Mouse (Mus musculus) CH12.LX (cell line): ENCODE measurements around the gene Plgrkt. TPM values are rescaled to one million over a fixed set of nuclear protein-coding genes. Genes with fewer than 3 reads are reported as not detected.

Experiments
- DNase-seq: peaks from one replicate; pipeline ENCODE4 v3.0.0-alpha.2; 2013; ENCODE audit errors: extremely low read depth
- H3K27ac ChIP-seq: 2 replicates; pipeline ENCODE4 v1.5.1; 2012; ENCODE audit warnings: low read depth, mild to moderate bottlenecking, control low read depth, moderate library complexity; ENCODE audit not compliant: insufficient read depth
- H3K27me3 ChIP-seq: replicated peaks from 2 replicates; pipeline ENCODE3; 2012; ENCODE audit warnings: inconsistent platforms
- H3K36me3 ChIP-seq, 2 experiments: replicated peaks in 1 of 2; 2 replicates each; pipeline versions ENCODE3 to v1.6.1; 2012; ENCODE audit warnings: inconsistent platforms in 1 of 2, low read length in 1 of 2, mild to moderate bottlenecking in 1 of 2, mixed read lengths in 1 of 2, moderate library complexity in 1 of 2; ENCODE audit not compliant: control insufficient read depth in 1 of 2, insufficient read depth in 1 of 2
- H3K4me1 ChIP-seq, 2 experiments: 2 replicates each; pipeline ENCODE4 v1.6.1; 2012; ENCODE audit warnings: inconsistent platforms in 1 of 2, moderate library complexity in 1 of 2; ENCODE audit not compliant: insufficient read depth in 2 of 2, control insufficient read depth in 1 of 2
- H3K4me2 ChIP-seq: 2 replicates; pipeline ENCODE4 v1.6.1; 2012; ENCODE audit warnings: low read depth, mild to moderate bottlenecking, control low read depth; ENCODE audit not compliant: poor library complexity, insufficient read depth, severe bottlenecking
- H3K4me3 ChIP-seq, 3 experiments: fragments of 150-350 bp in 1 of 3; sonication (generic) in 1 of 3; replicated peaks in 1 of 3; 2 replicates each; pipeline versions ENCODE3 to v1.5.1; 2011 to 2012; ENCODE audit warnings: low read depth in 2 of 3, low read length in 2 of 3, mild to moderate bottlenecking in 2 of 3, moderate library complexity in 2 of 3, control low read depth in 1 of 3, improper control_type of control experiment in 1 of 3, inconsistent platforms in 1 of 3, mixed read lengths in 1 of 3; ENCODE audit not compliant: poor library complexity in 1 of 3
- H3K79me2 ChIP-seq: replicated peaks from 2 replicates; pipeline ENCODE4 v1.6.1; 2012; ENCODE audit warnings: mild to moderate bottlenecking, moderate library complexity; ENCODE audit not compliant: control insufficient read depth, poor library complexity, insufficient read depth, severe bottlenecking; ENCODE audit errors: extremely low read depth
- H3K9ac ChIP-seq: 2 replicates; pipeline ENCODE4 v1.6.1; 2012; ENCODE audit warnings: low read depth, mild to moderate bottlenecking, control low read depth, moderate library complexity; ENCODE audit not compliant: insufficient read depth
- H3K9me3 ChIP-seq: replicated peaks from 2 replicates; pipeline ENCODE3; 2012; ENCODE audit warnings: low read length, inconsistent platforms, mixed read lengths
- BHLHE40 ChIP-seq: IDR thresholded peaks from 2 replicates; pipeline ENCODE4 v1.6.1; 2011; ENCODE audit warnings: mild to moderate bottlenecking, low read depth, low read length, improper control_type of control experiment
- CHD1 ChIP-seq: IDR thresholded peaks from 2 replicates; pipeline ENCODE4 v1.6.1; 2012; ENCODE audit warnings: low read depth, low read length, improper control_type of control experiment, inconsistent platforms
- CHD2 ChIP-seq: IDR thresholded peaks from 2 replicates; pipeline ENCODE4 v1.6.1; 2011; ENCODE audit warnings: low read length, improper control_type of control experiment
- CTCF ChIP-seq, 2 experiments: IDR thresholded peaks in 1 of 2; conservative IDR thresholded peaks in 1 of 2; 2 replicates each; pipeline ENCODE4 v1.5.1; 2011 to 2012; ENCODE audit warnings: low read depth in 2 of 2, low read length in 2 of 2, improper control_type of control experiment in 1 of 2, inconsistent platforms in 1 of 2, mild to moderate bottlenecking in 1 of 2, moderate library complexity in 1 of 2
- ETS1 ChIP-seq: conservative IDR thresholded peaks from 2 replicates; pipeline ENCODE4 v1.6.1; 2012; ENCODE audit warnings: low read depth, mild to moderate bottlenecking, inconsistent platforms, low read length, improper control_type of control experiment, moderate library complexity
- GABPA ChIP-seq: IDR thresholded peaks from 2 replicates; pipeline ENCODE4 v1.6.1; 2012; ENCODE audit warnings: low read depth, low read length, improper control_type of control experiment, inconsistent platforms; ENCODE audit not compliant: insufficient replicate concordance
- HCFC1 ChIP-seq: IDR thresholded peaks from 2 replicates; pipeline ENCODE4 v1.6.1; 2012; ENCODE audit warnings: low read depth, mild to moderate bottlenecking, inconsistent platforms, low read length, improper control_type of control experiment
- IRF4 ChIP-seq: IDR thresholded peaks from 2 replicates; pipeline ENCODE4 v1.6.1; 2014; ENCODE audit warnings: low read depth, mild to moderate bottlenecking, inconsistent platforms, low read length, improper control_type of control experiment
- JUN ChIP-seq: IDR thresholded peaks from 2 replicates; pipeline ENCODE4 v1.6.1; 2011; ENCODE audit warnings: low read depth, mild to moderate bottlenecking, low read length, improper control_type of control experiment, moderate library complexity; ENCODE audit not compliant: insufficient read depth
- JUND ChIP-seq: conservative IDR thresholded peaks from 2 replicates; pipeline ENCODE4 v1.6.1; 2011; ENCODE audit warnings: low read depth, low read length, improper control_type of control experiment
- MAX ChIP-seq: IDR thresholded peaks from 2 replicates; pipeline ENCODE4 v1.6.1; 2011; ENCODE audit warnings: low read length, improper control_type of control experiment
- MEF2A ChIP-seq: IDR thresholded peaks from 2 replicates; pipeline ENCODE4 v1.6.1; 2014; ENCODE audit warnings: low read depth, mild to moderate bottlenecking, inconsistent platforms, low read length, improper control_type of control experiment, borderline replicate concordance
- MXI1 ChIP-seq: IDR thresholded peaks from 2 replicates; pipeline ENCODE4 v1.6.1; 2011; ENCODE audit warnings: mild to moderate bottlenecking, low read depth, low read length, improper control_type of control experiment
- MYC ChIP-seq: IDR thresholded peaks from 2 replicates; pipeline ENCODE4 v1.6.1; 2011; ENCODE audit warnings: low read depth, mild to moderate bottlenecking, improper control_type of control experiment, low read length
- PAX5 ChIP-seq: IDR thresholded peaks from 2 replicates; pipeline ENCODE4 v1.6.1; 2012; ENCODE audit warnings: low read length, inconsistent platforms, mixed read lengths
- RAD21 ChIP-seq: IDR thresholded peaks from 2 replicates; pipeline ENCODE4 v1.6.1; 2011; ENCODE audit warnings: low read depth, mild to moderate bottlenecking, low read length, improper control_type of control experiment, moderate library complexity
- TBP ChIP-seq: conservative IDR thresholded peaks from 2 replicates; pipeline ENCODE4 v1.6.1; 2011; ENCODE audit warnings: low read depth, low read length, improper control_type of control experiment
- TCF12 ChIP-seq: IDR thresholded peaks from 2 replicates; pipeline ENCODE4 v1.6.1; 2014; ENCODE audit warnings: low read depth, mild to moderate bottlenecking, inconsistent platforms, low read length, improper control_type of control experiment
- USF1 ChIP-seq: IDR thresholded peaks from 2 replicates; pipeline ENCODE4 v1.6.1; 2014; ENCODE audit warnings: low read depth, mild to moderate bottlenecking, inconsistent platforms, low read length, improper control_type of control experiment
- ZKSCAN1 ChIP-seq: IDR thresholded peaks from 2 replicates; pipeline ENCODE4 v1.6.1; 2012; ENCODE audit warnings: low read depth, inconsistent platforms, low read length, improper control_type of control experiment, borderline replicate concordance
- ZNF384 ChIP-seq: IDR thresholded peaks from 2 replicates; pipeline ENCODE4 v1.6.1; 2012; ENCODE audit warnings: low read depth, low read length, improper control_type of control experiment, inconsistent platforms
- dilution Hi-C: fragments of 300-500 bp; cut with MboI; formaldehyde crosslinking; loops from 2 replicates; pipeline ENCODE4 v1.14.3; 2020; ENCODE audit warnings: low sequenced_read_pairs; ENCODE audit not compliant: extremely low pct_unique_long_range_greater_than_20kb, extremely low pct_ligation_motif_present
- in situ Hi-C: fragments of 300-500 bp; cut with MboI; formaldehyde crosslinking; loops from 3 replicates; pipeline ENCODE4 v1.14.3; 2019; ENCODE audit warnings: low sequenced_read_pairs, low pct_ligation_motif_present, low pct_unique_long_range_greater_than_20kb, mixed read lengths
- polyA plus RNA-seq: library from polyadenylated mRNA; unstranded; fragments of >175 nt; gene quantifications from 2 replicates; pipeline ENCODE4 v1.2.1, GENCODE M21; 2012; ENCODE audit warnings: low read depth; ENCODE audit not compliant: insufficient read length
- total RNA-seq, 2 experiments: library from RNA; depleted of rRNA; stranded (reverse); fragments of 300-350 nt in 1 of 2; fragments of >200 nt in 1 of 2; gene quantifications; 2 replicates each; pipeline ENCODE4 v1.2.3; 2012 to 2014

Plgrkt gene
- total and polyA plus RNA-seq, 3 experiments: 31.3 to 40.6 (median 33.0) TPM

DNA sequence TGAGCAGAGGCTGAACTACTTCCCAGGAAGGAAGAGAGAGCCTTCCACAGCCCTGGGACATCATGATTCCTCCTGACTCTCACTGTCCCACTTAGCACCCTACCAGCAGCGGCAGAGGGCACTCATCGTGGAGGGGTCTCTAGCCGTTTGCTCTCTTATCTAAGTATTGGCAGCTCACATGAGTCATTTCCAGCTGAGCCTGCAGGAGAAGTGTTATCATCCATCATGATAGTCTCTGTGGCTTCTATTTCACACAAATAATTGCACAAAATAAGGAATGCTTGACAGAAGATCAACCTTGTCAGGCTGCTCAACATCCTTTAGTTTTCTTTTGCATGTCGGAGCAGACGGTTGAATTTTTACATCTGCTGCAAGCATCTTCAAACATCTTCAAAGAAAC, 6.9 kb downstream of the Plgrkt start:
- H3K4me1 ChIP-seq: peaks cover 21 to 42% of the 10 kb centered on the region in 2 experiments
- TF ChIP-seq PAX5 (no peak), JUN (no peak), JUND (no peak), TCF12 (no peak), MAX (no peak), CHD1 (no peak), MXI1 (no peak), MYC (no peak)
- no peak overlapping the region for H3K27ac ChIP-seq
- no peaks in the 10 kb centered on the region for H3K79me2 ChIP-seq
- no peaks in the 10 kb centered on the region for H3K9me3 ChIP-seq
- no peaks in the 10 kb centered on the region for H3K27me3 ChIP-seq
- H3K4me3 ChIP-seq: no peak overlapping the region
- peaks cover 11 to 48% of the 10 kb centered on the region in 2 experiments for H3K36me3 ChIP-seq
- dilution Hi-C loops (no loop called here), in situ Hi-C loops (loop anchor here (25.0 kb wide), 2 partner anchors 452 to 573 kb away; partner anchors contain the start of genes 9930021J03Rik and Ranbp6)
- no peak for DNase-seq
- no peak overlapping the region for H3K9ac ChIP-seq
- H3K4me2 ChIP-seq: no peak overlapping the region

DNA sequence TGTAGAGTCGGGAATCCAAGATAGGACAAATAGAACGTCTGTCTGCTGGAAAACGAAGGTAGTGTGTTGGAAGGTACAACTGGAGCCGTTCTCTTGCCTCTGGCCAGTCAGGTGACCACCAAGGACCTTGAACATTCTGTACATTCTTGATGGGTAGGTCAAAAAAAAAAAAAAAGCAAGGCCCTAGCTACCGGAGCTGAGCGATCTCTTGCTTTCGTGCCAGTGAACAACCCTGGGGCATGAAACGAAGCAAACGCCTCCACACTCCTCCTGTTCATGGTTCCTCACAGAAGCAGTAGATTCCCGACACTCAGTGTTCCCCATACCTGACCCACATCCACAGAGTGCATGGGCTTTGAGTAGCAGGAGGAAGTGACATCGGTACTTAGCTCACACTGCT, 10.9 kb downstream of the Plgrkt start:
- H3K9ac ChIP-seq: no peak overlapping the region
- peaks cover 11 to 47% of the 10 kb centered on the region in 2 experiments for H3K36me3 ChIP-seq
- in situ Hi-C loops: loop anchor here (5.0 to 25.0 kb wide), 5 partner anchors 211 to 569 kb away; partner anchors contain the start of genes 9930021J03Rik and Ranbp6
- no peak for DNase-seq
- TF ChIP-seq JUN (no peak), ZKSCAN1 (no peak), RAD21 (no peak), ZNF384 (no peak), GABPA (no peak), IRF4 (no peak), TBP (no peak), CHD2 (no peak), TCF12 (no peak), ETS1 (no peak), BHLHE40 (no peak), HCFC1 (no peak), MEF2A (no peak), USF1 (no peak), MXI1 (no peak), CTCF (conservative IDR thresholded peaks at IDR 0.05 in 1 of 2, IDR thresholded peaks at IDR 0.05 in 1 of 2; ENCODE audit: low read depth in 2 of 2, low read length in 2 of 2) (no peak)
- TF ChIP-seq, all 38 proteins: peak for 0
- H3K4me1 ChIP-seq: peaks cover 4 to 9% of the 10 kb centered on the region in 2 experiments; a peak in 3 of 4 replicates
- H3K9me3 ChIP-seq: no peaks in the 10 kb centered on the region
- dilution Hi-C loops: no loop called here
- H3K4me2 ChIP-seq: no peak overlapping the region
- no peak overlapping the region for H3K27ac ChIP-seq
- H3K4me3 ChIP-seq: no peak overlapping the region
- no peaks in the 10 kb centered on the region for H3K79me2 ChIP-seq
- no peaks in the 10 kb centered on the region for H3K27me3 ChIP-seq
